Mouse (Mus musculus) central nervous system, embryonic 18 days (tissue): ENCODE measurements around the gene Rnf144a. TPM values are rescaled to one million over a fixed set of nuclear protein-coding genes. Genes with fewer than 3 reads are reported as not detected.

Experiments
- polyA plus RNA-seq: library from polyadenylated mRNA; depleted of rRNA; stranded (reverse); fragments of >200 nt; gene quantifications from 2 replicates; pipeline ENCODE4 v1.2.3, GENCODE M21; 2012; rRNA removed

Gene Rnf144a
- 22.0 and 22.5 TPM in 2 replicates for polyA plus RNA-seq

DNA sequence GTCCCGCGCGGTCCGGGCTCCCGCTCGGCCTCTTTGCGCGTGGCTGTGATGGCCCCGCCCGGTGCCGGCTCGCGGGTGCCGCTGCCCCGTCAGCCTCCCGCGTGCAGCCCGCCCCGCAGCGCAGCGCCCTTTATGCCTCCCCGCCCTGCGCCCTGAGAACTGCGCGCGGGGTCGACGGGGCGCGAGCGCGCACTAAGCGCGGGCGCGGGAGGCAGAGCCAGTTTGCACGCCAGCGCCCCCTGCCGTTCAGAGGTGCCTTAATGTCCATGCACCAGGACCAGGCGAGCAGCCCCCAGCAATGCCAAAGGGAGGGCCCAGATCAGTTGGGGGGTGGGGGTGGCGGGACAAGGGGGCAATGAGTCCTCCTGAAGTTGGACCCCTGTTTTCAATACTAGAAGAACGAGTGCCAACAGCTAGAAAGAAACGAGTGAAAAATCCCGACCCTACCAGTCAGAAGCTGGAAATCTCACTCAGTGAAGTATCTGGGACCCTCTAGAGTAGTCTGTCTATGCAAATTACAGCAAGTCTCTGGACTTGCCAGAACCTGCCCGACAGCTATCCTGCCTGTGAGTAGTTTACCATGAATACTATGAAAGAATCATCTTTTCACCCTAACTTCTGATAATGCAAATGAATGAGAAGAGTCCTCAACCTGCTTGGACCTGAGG, at the start of gene Rnf144a:
Rnf144a (minus strand) TSS at position 151 of the 668 bp plus-strand sequence.

GRCm38 (mm10) chr12:26456028-26456698, 41.1 kb upstream of the Rnf144a start, which contains the start of gene Rsad2:
Gene Rsad2, minus strand, starts transcription at chr12:26456452.

Other genes starting within 250 kb of the Rnf144a start
- 0.51 and 0.52 TPM in 2 replicates for gene Rsad2, start 41.2 kb upstream of the Rnf144a start, polyA plus RNA-seq
- gene Cmpk2, start 54.0 kb upstream of the Rnf144a start, polyA plus RNA-seq = 12.9 and 14.7 TPM in 2 replicates